Mouse (Mus musculus) C3H10T1/2 (cell line): ENCODE measurements around the gene Lrfn5. TPM values are rescaled to one million over a fixed set of nuclear protein-coding genes. Genes with fewer than 3 reads are reported as not detected.

ENCODE experiments used
- polyA plus RNA-seq, 2 experiments: library from polyadenylated mRNA; unstranded; fragments of >200 nt; fragmentation: generic; extraction: Trizol; gene quantifications; one replicate each; pipeline ENCODE4 v1.2.1; 2012; ENCODE audit warnings: missing spikeins in 2 of 2

The Lrfn5 gene
- under 1 TPM; 0.01 to 0.09 TPM for polyA plus RNA-seq

DNA sequence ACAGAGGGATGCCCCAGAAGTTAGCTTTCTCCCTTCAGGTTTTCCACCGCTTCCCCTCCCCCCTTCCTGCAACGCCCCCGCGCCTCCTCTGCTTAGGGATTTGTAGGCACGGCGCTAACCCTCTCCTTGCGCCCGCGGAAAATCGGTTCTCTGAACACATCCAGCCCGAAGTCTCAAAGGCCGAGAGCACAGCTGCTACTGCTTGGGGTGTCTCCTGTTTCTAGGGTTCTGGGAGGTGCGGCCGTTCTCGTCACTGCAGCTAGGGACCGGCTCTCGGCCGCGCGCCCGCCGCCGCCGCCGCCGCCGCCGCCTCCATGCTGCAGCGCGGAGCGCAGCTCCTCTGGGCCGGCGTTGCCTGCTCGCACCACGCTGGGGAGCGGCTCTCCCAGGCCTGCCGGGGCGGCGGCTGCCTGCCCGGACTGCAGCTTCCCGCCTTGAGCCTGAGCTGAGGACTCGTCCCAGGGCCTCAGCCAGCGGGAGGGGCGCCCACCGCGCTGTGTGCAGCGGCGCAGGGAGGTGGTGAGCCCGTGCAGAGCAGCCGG lies at the start of gene Lrfn5:
TSS of gene Lrfn5 (plus strand) at position 322 of the 542 bp plus-strand sequence.

